Mouse (Mus musculus) liver, postnatal 0 days (tissue): Measurements from ENCODE around the gene Ywhae. TPM values are rescaled to one million over a fixed set of nuclear protein-coding genes. Genes with fewer than 3 reads are reported as not detected.

Experiments used
- ATAC-seq: fragments of 200-750 bp; cut with Nextera tagmentation; 2 replicates; pipeline ENCODE4 v1.8.0; 2017; ENCODE audit warnings: mild to moderate bottlenecking, moderate library complexity
- DNase-seq: peaks from one replicate; pipeline ENCODE4 v3.0.0-alpha.2; 2016
- H3K27ac ChIP-seq: fragments of 300-500 bp; sonication (generic); 2 replicates; pipeline ENCODE4 v1.5.1; 2014; ENCODE audit warnings: antibody characterized with exemption, moderate library complexity, mild to moderate bottlenecking, low read depth
- H3K27me3 ChIP-seq: fragments of 300-500 bp; sonication (generic); 2 replicates; pipeline ENCODE4 v1.6.1; 2014; ENCODE audit warnings: low read length, control low read depth, mixed read lengths; ENCODE audit not compliant: insufficient read depth
- H3K36me3 ChIP-seq: fragments of 300-500 bp; sonication (generic); replicated peaks from 2 replicates; pipeline ENCODE4 v1.6.1; 2014; ENCODE audit warnings: mild to moderate bottlenecking, control low read depth, low read length, moderate library complexity, mixed read lengths; ENCODE audit not compliant: insufficient read depth
- H3K4me1 ChIP-seq: fragments of 300-500 bp; sonication (generic); 2 replicates; pipeline ENCODE4 v1.6.1; 2014; ENCODE audit warnings: antibody characterized with exemption, mild to moderate bottlenecking, control low read depth; ENCODE audit not compliant: insufficient read depth
- H3K4me2 ChIP-seq: fragments of 300-500 bp; sonication (generic); 2 replicates; pipeline ENCODE4 v1.6.1; 2014; ENCODE audit warnings: low read depth, mild to moderate bottlenecking, low read length, moderate library complexity, mixed read lengths
- H3K4me3 ChIP-seq: fragments of 300-500 bp; sonication (generic); 2 replicates; pipeline ENCODE4 v1.5.1; 2014; ENCODE audit warnings: low read depth, low read length
- H3K9ac ChIP-seq: fragments of 300-500 bp; sonication (generic); replicated peaks from 2 replicates; pipeline ENCODE4 v1.6.1; 2014; ENCODE audit warnings: mild to moderate bottlenecking, moderate library complexity
- H3K9me3 ChIP-seq: fragments of 300-500 bp; sonication (generic); 2 replicates; pipeline ENCODE4 v1.6.1; 2016; ENCODE audit warnings: mild to moderate bottlenecking, control low read depth, low read length, mixed read lengths
- CTCF ChIP-seq: sonication (generic); IDR thresholded peaks from 2 replicates; pipeline ENCODE4 v1.5.1; 2016; ENCODE audit warnings: antibody characterized with exemption, low read depth
- EP300 ChIP-seq: IDR thresholded peaks from 2 replicates; pipeline ENCODE4 v1.6.1; 2016; ENCODE audit warnings: antibody characterized with exemption, low read depth, mild to moderate bottlenecking
- WGBS: fragments of 180-500 bp; shearing (Covaris S2); extraction: QIAGEN DNeasy Blood & Tissue Kit; methylation state at CpG from one replicate; pipeline ENCODE4 v1.1.7; 2014; ENCODE audit not compliant: insufficient replicate concordance; 5-methylcytosine and 5-hydroxymethylcytosine counted together
- polyA plus RNA-seq: library from polyadenylated mRNA; unstranded; fragments of >200 nt; fragmentation: Nextera tagmentation; extraction: Ambion mirVana; gene quantifications from 2 replicates; pipeline ENCODE4 v1.2.1, GENCODE M21; 2015

Gene Ywhae
- polyA plus RNA-seq, 1 experiment from 2014 or later, result 204 TPM

- WGBS, result 83% methylated on average over 3 of the region's 3 CpGs
- Histone ChIP-seq H3K9me3 (no peaks in the 10 kb centered on the region), H3K27me3 (no peaks in the 10 kb centered on the region), H3K9ac (no peak overlapping the region), H3K27ac (no peak overlapping the region), H3K36me3 (peaks cover 3% of the 10 kb centered on the region), H3K4me2 (no peak overlapping the region), H3K4me1 (peaks cover 27% of the 10 kb centered on the region), H3K4me3 (no peak overlapping the region)
- TF ChIP-seq CTCF (no peak), EP300 (no peak)
- DNase-seq (no peak), ATAC-seq (no peak)
Measured at GRCm38 (mm10) chr11:75744761-75745160, 12.1 kb downstream of the Ywhae start.

GRCm38 (mm10) chr11:75750537-75750936 is 17.9 kb downstream of the Ywhae start:
- ATAC-seq, result no peak
- H3K4me1 ChIP-seq, result peaks cover 13% of the 10 kb centered on the region
- H3K9ac ChIP-seq, result no peak overlapping the region
- TF ChIP-seq EP300 (no peak), CTCF (no peak; the same call in 1 of the 2 replicates)
- H3K4me2 ChIP-seq, result no peak overlapping the region
- no peak for DNase-seq
- H3K36me3 ChIP-seq, result peaks cover 13% of the 10 kb centered on the region
- H3K27ac ChIP-seq, result no peak overlapping the region
- WGBS, result 76% methylated on average over 1 of the region's 1 CpGs
- H3K4me3 ChIP-seq, result no peak overlapping the region
- no peaks in the 10 kb centered on the region for H3K27me3 ChIP-seq
- no peaks in the 10 kb centered on the region for H3K9me3 ChIP-seq

- WGBS, result 66% methylated on average over 4 of the region's 4 CpGs
- H3K4me1 ChIP-seq, result peaks cover 10% of the 10 kb centered on the region
- DNase-seq, result no peak
Measured at GRCm38 (mm10) chr11:75751082-75751481, 18.4 kb downstream of the Ywhae start.

GRCm38 (mm10) chr11:75756687-75757086 is 24.0 kb downstream of the Ywhae start:
- TF ChIP-seq EP300, result no peak
- no peak for TF ChIP-seq CTCF
- no peak overlapping the region for H3K9ac ChIP-seq
- no peak overlapping the region for H3K27ac ChIP-seq
- H3K4me1 ChIP-seq, result no peaks in the 10 kb centered on the region
- ATAC-seq, result no peak
- H3K9me3 ChIP-seq, result no peaks in the 10 kb centered on the region
- H3K4me3 ChIP-seq, result no peak overlapping the region
- no peaks in the 10 kb centered on the region for H3K27me3 ChIP-seq
- 65% methylated on average over 8 of the region's 8 CpGs for WGBS
- no peak for DNase-seq
- peaks cover 61% of the 10 kb centered on the region for H3K36me3 ChIP-seq
- no peak overlapping the region for H3K4me2 ChIP-seq

More at GRCm38 (mm10) chr11:75751082-75751481, 18.4 kb downstream of the Ywhae start:
- Histone ChIP-seq H3K9ac (no peak overlapping the region), H3K4me2 (no peak overlapping the region), H3K27ac (no peak overlapping the region), H3K9me3 (no peaks in the 10 kb centered on the region), H3K27me3 (no peaks in the 10 kb centered on the region), H3K36me3 (peaks cover 18% of the 10 kb centered on the region), H3K4me3 (no peak overlapping the region)
- no peak for ATAC-seq
- TF ChIP-seq CTCF, result peak; percentile 40
- no peak for TF ChIP-seq EP300

GRCm38 (mm10) chr11:75758553-75758952 is 25.9 kb downstream of the Ywhae start:
- Histone ChIP-seq H3K4me3 (no peak overlapping the region), H3K27me3 (no peaks in the 10 kb centered on the region), H3K9me3 (no peaks in the 10 kb centered on the region), H3K9ac (no peak overlapping the region), H3K36me3 (peaks cover 72% of the 10 kb centered on the region), H3K27ac (no peak overlapping the region), H3K4me1 (no peaks in the 10 kb centered on the region), H3K4me2 (no peak overlapping the region)
- 83% methylated on average over 1 of the region's 1 CpGs for WGBS
- DNase-seq (no peak), ATAC-seq (no peak)
- TF ChIP-seq EP300 (no peak), CTCF (no peak)

- 84% methylated on average over 5 of the region's 5 CpGs for WGBS
- TF ChIP-seq CTCF (no peak), EP300 (no peak)
- no peaks in the 10 kb centered on the region for H3K4me1 ChIP-seq
- H3K4me2 ChIP-seq, result no peak overlapping the region
- no peaks in the 10 kb centered on the region for H3K27me3 ChIP-seq
- H3K9me3 ChIP-seq, result no peaks in the 10 kb centered on the region
- DNase-seq (no peak), ATAC-seq (no peak)
- no peak overlapping the region for H3K27ac ChIP-seq
- H3K36me3 ChIP-seq, result peaks cover 84% of the 10 kb centered on the region
- H3K4me3 ChIP-seq, result no peak overlapping the region
- no peak overlapping the region for H3K9ac ChIP-seq
Measured at GRCm38 (mm10) chr11:75760785-75761184, 28.1 kb downstream of the Ywhae start.

GRCm38 (mm10) chr11:75762708-75763107 is 30.0 kb downstream of the Ywhae start:
- WGBS, result 78% methylated on average over 2 of the region's 2 CpGs
- Histone ChIP-seq H3K27me3 (no peaks in the 10 kb centered on the region), H3K4me1 (no peaks in the 10 kb centered on the region), H3K4me2 (no peak overlapping the region), H3K9ac (no peak overlapping the region), H3K4me3 (no peak overlapping the region), H3K27ac (no peak overlapping the region), H3K36me3 (peaks cover 82% of the 10 kb centered on the region), H3K9me3 (no peaks in the 10 kb centered on the region)
- ATAC-seq (no peak), DNase-seq (peak; percentile 5)
- no peak for TF ChIP-seq EP300
- TF ChIP-seq CTCF, result no peak
